Mouse (Mus musculus): ENCODE results near the gene Nlrp6.

DNA sequence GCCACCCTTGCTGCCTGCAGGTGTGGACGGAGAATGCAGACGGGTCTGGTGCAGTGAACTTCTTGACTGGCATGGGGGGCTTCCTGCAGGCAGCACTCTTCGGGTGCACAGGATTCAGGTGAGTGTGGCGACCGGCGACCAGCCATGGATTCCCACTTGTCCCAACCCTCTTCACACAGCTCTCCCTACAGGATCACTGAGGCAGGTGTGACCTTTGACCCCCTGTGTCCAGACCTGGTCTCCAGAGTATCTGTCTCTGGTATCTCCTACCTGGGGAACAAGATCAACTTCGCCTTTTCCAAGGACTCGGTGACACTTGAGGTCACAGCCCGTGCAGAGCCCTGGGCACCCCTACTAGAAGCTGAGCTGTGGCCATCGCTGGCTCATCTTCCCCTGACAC is 25.6 kb downstream of the Nlrp6 start:
- TF ChIP-seq POLR2A (IDR thresholded peaks at IDR 0.05; ENCODE audit: control insufficient read depth, low read depth, low read length) (no peak), CTCF (IDR thresholded peaks at IDR 0.05; ENCODE audit: control insufficient read depth, insufficient read depth, insufficient replicate concordance, low read depth, low read length) (no peak)

Measured in testis, adult 2 months (tissue).